Mouse (Mus musculus) heart, adult 8-10 months (tissue): ENCODE data around the gene Fosl1. TPM values are rescaled to one million over a fixed set of nuclear protein-coding genes. Genes with fewer than 3 reads are reported as not detected.

Source experiments
- total RNA-seq, 4 experiments: library from RNA; stranded (reverse); gene quantifications; 2 replicates each; pipeline ENCODE4 v1.2.4; 2022

Gene Fosl1
- total RNA-seq, 4 experiments from 2014 or later: 0.14 to 0.23 TPM; not detected in 2

Other genes starting within 250 kb of the Fosl1 start
- gene Pacs1, start 174.4 kb upstream of the Fosl1 start, total RNA-seq: 10 to 100 TPM; 18.6 to 21.9 (median 20.8) TPM
- 100 to 1,000 TPM; 108 to 125 (median 119) TPM for gene Sf3b2, start 152.1 kb upstream of the Fosl1 start, total RNA-seq
- 10 to 100 TPM; 22.3 to 32.9 (median 25.1) TPM for gene Gal3st3, start 149.2 kb upstream of the Fosl1 start, total RNA-seq
- not detected for gene Catsper1, start 111.8 kb upstream of the Fosl1 start, total RNA-seq
- gene Cst6, start 98.0 kb upstream of the Fosl1 start, total RNA-seq: 10 to 100 TPM; 17.0 to 27.2 (median 23.5) TPM
- 10 to 100 TPM; 15.7 to 21.5 (median 19.6) TPM for gene Eif1ad, start 80.8 kb upstream of the Fosl1 start, total RNA-seq
- 100 to 1,000 TPM; 110 to 123 (median 117) TPM for gene Banf1, start 80.4 kb upstream of the Fosl1 start, total RNA-seq
- 10 to 100 TPM; 53.9 to 61.4 (median 59.2) TPM for gene Sart1, start 58.8 kb upstream of the Fosl1 start, total RNA-seq
- gene Tsga10ip, start 45.0 kb upstream of the Fosl1 start, total RNA-seq: under 1 TPM; 0.25 to 0.75 (median 0.39) TPM
- gene Drap1, start 22.6 kb upstream of the Fosl1 start, total RNA-seq: 100 to 1,000 TPM; 337 to 351 (median 343) TPM
- 10 to 100 TPM; 34.1 to 40.6 (median 36.2) TPM for gene AI837181, start 22.4 kb upstream of the Fosl1 start, total RNA-seq
- 10 to 100 TPM in 1 of 4 experiments, 1 to 10 TPM in 3; 8.3 to 10.4 (median 8.9) TPM for gene Ccdc85b, start 10.3 kb downstream of the Fosl1 start, total RNA-seq
- gene Fibp, start 13.1 kb downstream of the Fosl1 start, total RNA-seq: 10 to 100 TPM; 41.3 to 52.3 (median 49.2) TPM
- gene Ctsw, start 21.0 kb downstream of the Fosl1 start, total RNA-seq: under 1 TPM in 3 of 4 experiments, not detected in 1; 0.29 to 0.38 (median 0.37) TPM
- 10 to 100 TPM in 2 of 4 experiments, 1 to 10 TPM in 2; 6.5 to 11.2 (median 9.5) TPM for gene Efemp2, start 26.4 kb downstream of the Fosl1 start, total RNA-seq
- 10 to 100 TPM; 15.8 to 27.3 (median 21.9) TPM for gene Mus81, start 40.9 kb downstream of the Fosl1 start, total RNA-seq
- gene Cfl1, start 42.9 kb downstream of the Fosl1 start, total RNA-seq: 100 to 1,000 TPM; 142 to 201 (median 170) TPM
- 1 to 10 TPM in 1 of 4 experiments, under 1 TPM in 3; 0.52 to 1.4 (median 0.81) TPM for gene 1700020D05Rik, start 56.2 kb downstream of the Fosl1 start, total RNA-seq
- 1 to 10 TPM; 3.7 to 6.5 (median 6.0) TPM for gene Snx32, start 63.0 kb downstream of the Fosl1 start, total RNA-seq
- gene Ovol1, start 113.1 kb downstream of the Fosl1 start, total RNA-seq: not detected
- gene Ap5b1, start 120.5 kb downstream of the Fosl1 start, total RNA-seq: 1 to 10 TPM; 2.3 to 3.2 (median 2.7) TPM
- 10 to 100 TPM; 49.9 to 66.3 (median 64.9) TPM for gene Rnaseh2c, start 154.3 kb downstream of the Fosl1 start, total RNA-seq
- gene Kat5, start 162.7 kb downstream of the Fosl1 start, total RNA-seq: 10 to 100 TPM; 23.1 to 38.7 (median 29.3) TPM
- 10 to 100 TPM; 26.7 to 31.2 (median 28.5) TPM for gene Rela, start 189.9 kb downstream of the Fosl1 start, total RNA-seq
- 10 to 100 TPM; 14.9 to 23.5 (median 17.8) TPM for gene Sipa1, start 216.2 kb downstream of the Fosl1 start, total RNA-seq
- gene Map3k11, start 241.2 kb downstream of the Fosl1 start, total RNA-seq: 10 to 100 TPM; 22.1 to 24.1 (median 23.2) TPM
- gene Pcnx3, start 241.4 kb downstream of the Fosl1 start, total RNA-seq: 10 to 100 TPM; 18.0 to 21.9 (median 19.8) TPM